Mouse (Mus musculus) adrenal gland (tissue): Measurements from ENCODE around the gene Itprid2.
"Not testable (repeated sequence)": the region's sequence is repeated elsewhere in the genome, so short reads cannot be mapped to it uniquely, and the experiment has no call there.

Experiments
- intact Hi-C: fragments of 180-260 bp; cut with DNase I; formaldehyde crosslinking; loops from one replicate; pipeline ENCODE4 v1.15.1; 2025
- long read RNA-seq, 2 experiments: library from polyadenylated mRNA; unstranded; transcript quantifications; one replicate each; pipeline ENCODE4 v2.0.0; 2020; ENCODE audit warnings: borderline replicate concordance in 1 of 2; ENCODE audit not compliant: insufficient replicate concordance in 1 of 2

Gene Itprid2
- long read RNA-seq, experiment 1, full-length matches to known transcripts: 2 of 5 reads
- long read RNA-seq, experiment 1, partial matches to known transcripts: 3 of 5 reads
- long read RNA-seq, experiment 1, other reads (novel, unspliced or antisense): 0 of 5 reads
- long read RNA-seq, experiment 2, partial matches to known transcripts: 3 of 4 reads
- long read RNA-seq, experiment 2, other reads (novel, unspliced or antisense): 1 of 4 reads

DNA sequence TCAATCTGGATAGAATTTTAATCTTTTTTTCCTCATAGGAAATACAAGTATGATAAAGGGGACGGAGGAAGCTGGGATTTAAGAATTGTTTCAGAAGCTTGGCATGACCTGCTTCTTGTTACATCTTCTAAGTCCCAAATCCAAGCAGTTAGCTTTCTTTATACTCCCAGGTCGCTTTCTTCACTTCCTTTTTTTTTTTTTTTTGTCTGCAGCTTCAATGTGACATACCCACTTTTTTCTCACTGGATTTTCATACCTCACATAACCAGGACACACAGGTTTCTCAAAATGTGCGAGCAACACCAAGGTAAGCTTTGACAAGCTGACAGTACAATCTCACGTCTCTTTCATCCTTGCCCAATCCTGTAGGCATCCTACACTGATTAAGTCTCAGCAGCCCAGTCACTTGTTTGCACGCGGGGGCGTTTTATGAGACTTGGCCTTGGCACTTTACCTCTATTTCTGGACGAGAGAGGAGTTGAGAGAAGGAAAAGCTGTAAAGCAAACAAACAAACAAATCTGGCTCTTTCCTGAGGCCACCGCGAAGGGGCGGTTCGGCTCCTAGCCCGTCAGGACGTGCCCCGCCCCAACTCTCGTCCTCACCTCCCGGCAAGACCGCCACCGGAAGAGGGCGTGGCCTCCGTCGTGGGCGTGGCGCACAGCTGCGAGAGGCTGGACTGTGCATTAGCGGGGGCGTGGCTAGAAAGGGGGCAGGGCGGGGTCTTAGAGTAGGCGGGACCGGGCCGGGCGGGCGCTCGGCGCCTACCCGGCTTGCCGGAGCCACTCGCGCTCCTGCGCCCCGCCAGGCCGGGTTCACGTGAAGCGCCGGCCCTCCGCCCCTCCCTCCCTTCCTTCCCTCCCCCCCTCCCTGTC, at the start of gene Itprid2:
TSS of gene Itprid2 (plus strand) at position 825 of the 873 bp plus-strand sequence.
- intact Hi-C loops: no loop called here

- intact Hi-C loops: no loop called here
These were observed 39.0 kb upstream of the Itprid2 start for GRCm38 (mm10) chr2:79596177-79596576.

- intact Hi-C loops: no loop called here
These were observed 38.1 kb upstream of the Itprid2 start for GRCm38 (mm10) chr2:79597090-79597489.

DNA sequence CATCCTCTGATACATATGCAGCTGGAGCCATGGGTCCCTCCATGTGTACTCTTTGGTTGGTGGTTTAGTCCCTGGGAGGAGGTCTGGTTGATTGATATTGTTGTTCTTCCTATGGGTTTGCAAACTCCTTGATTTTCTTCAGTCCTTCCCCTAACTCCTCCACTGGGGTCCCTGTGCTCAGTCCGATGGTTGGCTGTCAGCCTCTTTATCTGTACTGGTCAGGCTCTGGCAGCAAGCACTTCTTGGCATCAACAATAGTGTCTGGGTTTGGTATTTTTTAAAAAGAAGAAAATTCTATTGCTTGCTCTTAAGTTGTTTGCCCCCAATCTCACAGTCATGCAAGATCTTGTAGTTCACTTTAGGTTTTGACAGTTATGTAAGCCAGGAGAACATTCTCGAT, 34.0 kb upstream of the Itprid2 start:
- intact Hi-C loops: not testable (repeated sequence)

DNA sequence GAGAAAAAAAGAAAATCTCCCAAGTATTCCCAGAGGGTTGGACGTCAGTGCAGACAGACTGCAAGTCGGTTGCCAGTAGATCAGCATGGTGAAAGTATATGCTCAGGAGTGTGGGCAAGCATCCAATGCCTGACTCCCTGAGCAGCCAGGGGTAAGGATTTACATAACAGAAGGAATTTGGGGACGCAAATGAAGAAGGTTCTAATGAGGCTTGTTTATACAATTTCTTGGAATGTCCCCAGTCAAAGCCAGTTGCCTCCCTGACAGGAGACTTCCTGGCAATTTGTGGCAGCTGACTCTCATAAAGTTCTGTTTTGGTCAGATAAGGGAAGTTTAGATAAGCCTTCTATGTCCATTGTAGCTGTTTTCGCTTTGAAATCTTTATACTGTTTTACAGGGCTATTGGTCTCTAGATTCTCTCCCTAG, 33.4 kb upstream of the Itprid2 start:
- intact Hi-C loops: no loop called here

DNA sequence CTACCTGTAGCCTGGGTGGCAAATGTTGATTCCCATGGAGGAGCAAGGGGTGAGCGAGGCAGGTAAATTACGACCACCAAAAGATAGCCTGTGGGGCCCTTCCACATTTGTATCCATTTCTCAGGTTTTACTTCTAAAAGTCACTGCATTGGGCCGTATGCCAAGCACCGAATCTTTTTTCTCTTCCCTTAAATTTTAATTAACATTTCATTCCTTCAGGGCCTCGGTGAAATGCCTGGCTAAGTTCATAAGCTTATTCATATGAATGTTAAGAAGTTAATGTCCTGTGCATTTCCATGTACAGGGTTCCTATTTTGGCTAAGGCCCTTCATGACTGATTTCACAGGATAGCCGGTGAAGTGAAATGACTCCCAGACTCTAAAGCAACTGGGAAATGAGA, 32.8 kb upstream of the Itprid2 start:
- intact Hi-C loops: no loop called here

DNA sequence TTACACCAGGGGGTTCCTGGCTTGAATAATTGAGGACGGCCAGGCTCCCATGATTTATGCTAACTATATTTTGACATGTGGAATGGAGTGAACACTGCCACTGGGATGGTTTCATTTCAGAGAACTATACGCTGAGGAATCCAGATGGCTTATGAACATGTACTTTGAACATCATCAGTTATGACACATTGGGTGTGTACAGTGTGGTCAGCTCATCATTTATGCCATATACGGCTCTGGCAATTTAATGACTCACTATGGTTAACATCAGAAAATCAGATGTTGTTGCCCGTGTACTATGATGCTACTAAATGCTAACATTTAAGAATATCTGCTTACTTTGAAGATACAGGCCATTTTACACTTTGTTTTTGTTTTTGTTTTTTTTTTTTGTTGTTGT, 31.8 kb upstream of the Itprid2 start:
- intact Hi-C loops: no loop called here

DNA sequence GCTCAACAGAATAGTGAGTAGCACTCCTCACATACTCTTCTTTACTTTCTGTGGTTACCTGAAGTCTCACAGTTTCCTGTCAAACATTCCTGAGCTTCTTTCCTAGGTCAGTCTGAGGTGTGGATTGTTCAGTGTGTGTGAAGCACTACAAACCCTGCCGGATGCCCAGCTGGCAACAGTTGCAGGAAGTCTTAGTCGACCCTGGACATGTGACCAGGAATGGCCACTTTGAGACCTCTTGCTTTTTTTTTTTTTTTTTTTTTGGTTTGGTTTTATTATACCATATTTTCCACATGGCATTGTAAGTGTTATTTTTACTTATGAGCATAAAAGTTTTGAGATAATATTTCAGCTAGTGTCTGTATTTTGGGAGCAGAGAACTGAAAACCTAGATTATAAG, 29.1 kb upstream of the Itprid2 start:
- intact Hi-C loops: no loop called here

DNA sequence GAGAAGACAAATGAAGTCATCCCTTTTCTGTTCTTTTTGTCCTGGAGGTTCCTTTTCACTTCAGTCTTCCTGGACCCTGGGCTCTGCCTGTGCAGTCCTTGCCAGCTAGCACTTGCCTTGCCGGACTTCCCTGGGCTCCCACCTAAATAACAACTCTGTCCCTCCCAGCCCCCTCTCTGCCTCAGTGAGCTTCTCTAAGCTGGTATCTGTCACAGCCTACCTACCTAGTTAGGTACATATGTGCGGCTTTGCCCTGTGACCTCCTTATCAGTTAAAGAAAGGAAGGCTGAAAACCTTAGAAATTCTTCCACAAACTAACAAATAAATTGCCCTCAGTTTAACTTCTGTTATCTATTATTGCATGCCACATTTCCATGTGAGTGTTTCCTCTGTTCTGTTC, 28.0 kb upstream of the Itprid2 start:
- intact Hi-C loops: no loop called here

DNA sequence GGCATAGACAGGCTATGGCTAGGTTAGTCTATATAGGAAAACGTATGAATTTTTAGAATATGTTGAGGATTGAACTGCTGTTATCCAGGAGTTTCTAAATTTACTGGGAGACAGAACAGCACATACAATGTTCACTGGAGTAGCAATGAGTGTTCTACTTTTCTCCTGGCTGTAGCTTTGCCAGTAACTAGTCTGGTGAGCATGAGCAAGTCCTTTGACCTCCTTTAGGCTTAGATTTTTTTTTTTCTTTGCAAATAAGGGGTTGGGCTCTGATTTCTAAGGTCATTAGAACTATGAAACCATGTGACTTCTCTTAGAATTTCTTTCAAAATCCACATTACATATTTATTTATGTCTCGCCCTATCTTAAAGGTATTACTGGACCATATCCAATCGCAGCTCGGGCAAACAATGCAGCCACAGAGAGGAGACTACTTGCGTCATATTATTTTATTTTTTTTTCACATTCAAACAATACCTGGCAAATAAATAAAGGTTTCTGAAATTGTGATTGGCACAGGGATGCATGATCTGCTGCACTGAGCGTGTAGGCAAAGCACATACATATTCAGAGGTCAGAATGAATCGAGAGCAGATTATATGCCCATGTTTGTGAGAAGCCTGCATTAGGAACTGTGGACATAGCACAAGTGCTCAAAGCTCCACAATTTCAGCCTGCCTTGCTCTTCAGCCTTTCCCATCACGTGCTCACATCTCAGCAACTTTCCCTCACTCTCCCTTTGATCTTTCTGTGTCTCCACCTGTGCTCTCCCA, 26.7 kb upstream of the Itprid2 start:
- intact Hi-C loops: no loop called here

- intact Hi-C loops: no loop called here
These were observed 24.3 kb upstream of the Itprid2 start for GRCm38 (mm10) chr2:79610894-79611293.

DNA sequence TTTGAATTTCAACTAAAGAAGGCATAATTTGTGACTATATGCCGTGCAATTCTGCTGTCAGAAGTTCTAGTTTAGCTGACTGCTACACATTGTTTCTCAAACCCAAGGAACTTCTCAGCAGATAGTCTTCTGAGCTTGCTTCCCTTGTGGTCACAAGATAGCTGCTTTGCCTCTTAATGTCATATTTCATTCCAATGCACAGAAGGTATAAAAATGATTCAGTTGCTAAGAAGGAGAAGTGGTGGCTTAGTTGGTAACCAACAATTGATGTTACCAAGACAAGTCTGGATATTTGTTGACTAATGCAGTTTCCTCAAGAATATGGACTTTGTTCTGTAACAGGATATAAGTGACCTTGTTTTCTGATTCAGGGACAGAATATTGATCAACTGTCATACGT, 17.0 kb upstream of the Itprid2 start:
- intact Hi-C loops: no loop called here

- intact Hi-C loops: no loop called here
These were observed 16.3 kb upstream of the Itprid2 start for GRCm38 (mm10) chr2:79618614-79619568.

DNA sequence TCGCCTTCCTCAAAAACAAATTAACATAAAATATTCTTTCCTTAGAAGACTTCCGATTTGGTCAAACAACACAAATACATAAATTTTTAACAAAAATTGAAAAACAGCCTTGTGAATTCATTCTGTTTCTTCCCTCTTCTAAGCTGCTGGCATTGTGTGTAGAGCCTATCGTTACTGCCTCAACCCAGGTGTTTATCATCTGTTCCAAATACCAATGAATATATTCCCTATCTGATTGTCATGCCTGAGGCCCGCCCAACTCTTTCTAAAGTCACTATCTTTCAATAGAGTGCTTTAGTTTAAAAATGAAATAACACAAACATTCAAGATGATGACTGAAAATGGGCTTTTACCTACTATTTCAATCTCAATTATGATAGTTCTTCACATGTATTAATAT, 11.9 kb upstream of the Itprid2 start:
- intact Hi-C loops: no loop called here

DNA sequence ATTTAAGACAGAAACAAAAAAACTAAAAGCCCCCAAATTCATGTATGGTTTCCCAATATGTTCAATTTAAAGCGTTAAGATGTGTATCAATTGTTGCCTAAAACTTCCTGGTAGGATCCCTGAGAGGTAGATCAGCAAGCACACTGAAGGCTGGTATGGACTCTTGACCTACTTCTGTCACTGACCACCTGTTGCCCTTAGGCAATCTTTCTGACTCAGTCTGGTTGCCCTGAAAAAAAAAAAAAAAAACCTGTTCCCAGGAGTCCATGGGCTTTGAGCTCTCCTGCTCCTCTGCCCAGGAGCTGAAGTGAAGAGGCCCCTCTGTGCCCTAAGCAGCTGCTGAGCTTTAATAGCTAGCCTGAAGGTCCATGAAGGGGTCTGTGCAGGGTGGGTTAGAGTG, 7.5 kb upstream of the Itprid2 start:
- intact Hi-C loops: no loop called here

DNA sequence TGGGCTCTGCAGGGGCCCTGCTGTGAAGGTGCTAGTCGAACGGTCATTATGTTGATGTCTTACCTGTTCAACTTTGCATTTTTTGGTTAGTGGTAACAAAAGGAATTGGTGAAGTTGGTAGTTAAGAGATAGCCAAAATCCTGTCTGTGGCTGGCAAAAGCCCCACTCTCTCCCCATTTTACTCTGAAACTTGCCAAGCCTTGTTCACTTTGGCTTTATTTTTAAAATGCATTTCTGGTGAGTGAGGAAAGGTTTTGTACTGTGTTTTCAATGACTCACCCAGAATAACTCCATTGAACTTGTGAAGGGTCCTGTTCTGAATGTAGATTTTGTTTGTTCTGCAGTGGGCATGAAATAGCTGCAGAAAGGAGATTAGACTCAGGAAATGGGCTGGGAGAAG, 4.9 kb upstream of the Itprid2 start:
- intact Hi-C loops: no loop called here

GRCm38 (mm10) chr2:79635426-79636291, 507 bp downstream of the Itprid2 start:
- intact Hi-C loops: no loop called here

DNA sequence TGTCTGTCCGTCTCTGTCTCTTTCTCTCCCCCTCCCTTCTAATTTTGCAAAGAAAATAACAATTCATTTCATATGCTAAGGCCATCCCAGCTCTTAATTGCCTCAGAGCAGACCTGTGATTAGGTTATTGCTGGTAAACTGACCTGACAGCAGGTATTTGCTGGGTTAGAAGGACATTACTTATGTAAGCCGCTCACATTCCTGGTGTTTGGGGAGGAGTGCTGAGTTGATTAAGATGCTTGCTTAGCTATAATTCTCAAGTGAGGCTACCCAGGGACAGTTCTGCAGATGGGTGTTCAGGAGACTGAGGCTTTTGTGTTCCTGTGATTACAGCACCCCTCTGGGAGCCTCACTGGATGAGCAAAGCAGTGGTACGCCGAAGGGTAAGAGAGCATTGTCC, 3.8 kb downstream of the Itprid2 start:
- intact Hi-C loops: no loop called here

- intact Hi-C loops: loop anchor here (1.0 kb wide), 1 partner anchor 134 kb away; no protein-coding TSS in a partner anchor
These were observed 11.1 kb downstream of the Itprid2 start for GRCm38 (mm10) chr2:79646237-79646688.

DNA sequence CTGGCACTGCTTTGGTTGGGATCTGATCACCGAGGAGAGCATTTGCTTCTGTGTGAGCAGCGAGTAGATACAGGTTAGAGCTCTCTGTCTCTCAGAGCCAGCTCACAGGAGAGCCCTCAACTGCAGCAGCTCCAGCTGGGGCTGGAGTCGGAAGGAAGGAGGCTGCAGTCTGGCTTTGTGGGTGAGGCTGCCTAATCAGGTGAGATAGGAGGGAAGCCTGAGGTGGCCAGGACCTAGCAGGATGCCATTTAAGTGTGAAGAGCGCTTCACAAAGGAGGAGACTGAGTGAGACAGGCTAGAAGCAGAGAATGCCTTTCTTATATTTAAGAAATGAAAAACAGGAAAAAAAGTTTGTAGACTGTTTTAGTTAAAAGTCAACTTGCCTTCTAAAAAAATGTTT, 11.9 kb downstream of the Itprid2 start:
- intact Hi-C loops: no loop called here
